Mouse (Mus musculus) ES-Bruce4 (cell line): Measurements from ENCODE around the gene Apba3.

ENCODE experiments used
- CTCF ChIP-seq: IDR thresholded peaks from one replicate; pipeline ENCODE4 v1.8.1; 2011; ENCODE audit warnings: low read depth, low read length
- EP300 ChIP-seq: IDR thresholded peaks from 2 replicates; pipeline ENCODE4 v1.6.1; 2011; ENCODE audit warnings: low read depth, low read length; ENCODE audit not compliant: insufficient read depth
- POLR2A ChIP-seq: IDR thresholded peaks from one replicate; pipeline ENCODE4 v1.8.1; 2011; ENCODE audit warnings: low read length; ENCODE audit not compliant: insufficient read depth

- TF ChIP-seq EP300 (no peak), POLR2A (no peak), CTCF (no peak)
These were observed 9.4 kb upstream of the Apba3 start for GRCm38 (mm10) chr10:81257158-81258039.
